Mouse (Mus musculus) neutrophil, adult 5-6 weeks (primary cell): ENCODE measurements around the gene Sun3. TPM values are rescaled to one million over a fixed set of nuclear protein-coding genes. Genes with fewer than 3 reads are reported as not detected.

Experiments used
- ATAC-seq: fragments of 151-379, 151-347 bp; 2 replicates; pipeline ENCODE4 v1.8.0; 2017; ENCODE audit warnings: mild to moderate bottlenecking, moderate TSS enrichment; ENCODE audit not compliant: insufficient number of reproducible peaks, poor library complexity, low FRiP score, severe bottlenecking; ENCODE audit errors: extremely low read depth
- total RNA-seq: library from RNA; stranded (forward); fragments of 200-1000 nt; gene quantifications from 2 replicates; pipeline ENCODE4 v1.2.3, GENCODE M21; 2017

The Sun3 gene
- not detected in 2 replicates for total RNA-seq

DNA sequence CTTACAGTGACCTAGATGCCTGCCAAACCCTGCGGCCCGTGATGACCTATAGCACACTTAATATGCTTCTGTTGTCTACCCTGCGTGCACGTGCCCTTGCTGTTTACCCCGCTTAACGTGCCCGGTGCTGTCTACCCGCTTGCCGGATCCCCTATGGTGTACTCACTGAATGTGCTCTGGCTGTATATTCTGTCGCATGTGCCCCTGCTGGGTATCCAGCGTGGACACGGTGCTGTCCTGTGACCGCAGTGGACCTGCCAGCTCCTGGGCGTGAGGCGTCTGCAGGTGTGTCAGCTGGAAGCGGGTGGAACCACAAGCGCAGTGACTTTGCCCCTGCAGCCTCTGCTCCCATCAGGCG, at the start of gene Sun3:
TSS of gene Sun3 (minus strand) at position 289 of the 358 bp plus-strand sequence.
- ATAC-seq = no peak

DNA sequence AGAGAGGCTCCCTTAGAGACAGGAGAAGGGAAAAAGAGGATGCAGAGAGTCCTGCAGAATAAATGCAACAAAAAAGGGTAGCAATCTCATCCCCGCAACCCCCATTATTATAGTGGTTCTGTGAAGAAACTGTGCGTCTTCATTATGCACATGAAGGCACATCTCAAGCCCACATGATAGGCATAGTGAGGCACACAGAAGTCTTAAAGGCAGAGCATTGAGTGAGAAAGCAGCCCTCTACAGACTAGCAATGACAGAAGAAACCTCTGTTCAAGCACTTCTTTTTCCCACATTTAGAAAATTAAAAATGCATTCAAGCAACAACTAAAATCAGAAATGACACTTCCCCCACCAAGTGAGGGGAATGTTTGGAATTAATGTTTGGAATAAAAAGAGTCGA, 27.7 kb upstream of the Sun3 start:
- ATAC-seq = no peak

DNA sequence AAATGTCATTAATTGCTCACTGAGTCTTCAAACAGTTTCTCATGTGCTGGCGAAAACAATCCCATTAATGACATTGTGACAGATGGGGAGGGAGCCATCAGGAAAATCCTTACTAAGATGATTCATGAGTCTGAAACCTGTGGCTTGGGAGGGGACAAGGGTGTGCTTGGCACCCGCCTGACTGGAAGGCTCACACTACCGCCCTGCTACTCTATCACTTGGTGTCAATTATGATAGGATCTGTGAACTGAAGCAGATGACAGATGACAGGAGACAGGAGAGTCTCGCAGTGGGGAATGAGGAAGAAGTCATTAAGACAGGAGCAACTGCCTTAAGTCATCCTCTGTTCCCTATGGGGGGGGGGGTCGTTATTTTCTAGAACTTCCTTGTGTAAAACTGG, 11.7 kb upstream of the Sun3 start:
- no peak for ATAC-seq

DNA sequence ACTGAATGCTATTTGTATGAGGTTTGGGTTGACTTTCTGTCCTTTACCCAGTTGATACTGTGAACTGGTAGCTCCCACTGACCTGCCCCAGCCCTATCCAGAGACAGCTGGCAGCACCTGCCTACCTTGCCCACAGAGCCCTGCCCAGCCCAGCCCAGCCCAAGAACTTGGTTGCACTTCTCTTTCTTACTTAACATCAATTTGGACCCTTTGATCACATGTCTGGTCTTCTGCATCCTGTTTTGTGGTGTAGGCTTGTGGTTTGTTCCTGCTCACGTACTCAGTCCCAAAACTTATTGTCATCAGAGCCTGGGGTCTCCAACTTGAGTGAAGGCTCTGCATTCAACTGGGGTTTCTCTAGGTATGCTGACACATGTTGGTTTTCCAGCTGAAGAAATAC, 11.2 kb upstream of the Sun3 start:
- peak; percentile 41; the same call in 1 of the 2 replicates for ATAC-seq

DNA sequence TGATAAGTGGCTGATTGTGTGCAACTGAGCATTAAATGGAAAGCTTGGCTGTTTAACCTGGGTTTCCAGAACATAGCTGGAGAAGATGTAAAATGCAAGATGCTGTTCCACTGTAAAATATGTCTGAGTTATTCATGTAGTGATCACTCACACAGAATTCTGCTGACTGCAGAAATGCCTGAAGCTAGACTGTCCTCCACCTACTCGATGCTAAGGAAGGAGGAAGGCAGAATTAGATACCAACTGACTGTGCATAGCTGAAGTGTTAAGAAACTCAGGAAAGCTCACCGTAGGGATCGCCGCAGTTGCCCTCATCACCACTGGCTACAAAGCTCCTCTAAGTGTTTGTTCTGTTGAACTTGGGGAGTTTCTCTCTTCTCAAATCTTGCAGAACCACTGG, 8.9 kb upstream of the Sun3 start:
- no peak for ATAC-seq

DNA sequence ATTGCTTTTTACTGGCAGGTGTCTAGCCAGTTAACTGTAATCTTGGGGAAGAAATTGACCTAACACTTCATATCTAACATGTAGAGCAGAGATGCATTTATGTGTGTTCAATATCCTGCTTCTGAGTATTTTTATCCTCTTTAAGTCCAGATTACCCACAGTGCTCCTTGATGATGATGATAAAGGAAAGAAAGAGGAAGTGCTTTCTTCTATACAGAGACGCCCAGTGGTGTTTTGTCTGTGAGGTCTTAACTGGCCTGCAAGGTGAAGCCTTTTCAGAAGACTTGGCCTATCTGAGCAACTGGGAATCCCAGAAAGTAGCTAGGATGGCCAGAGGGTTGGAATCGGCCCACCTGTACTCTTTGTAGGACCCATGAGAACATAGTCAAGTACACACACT, 8.1 kb upstream of the Sun3 start:
- ATAC-seq = no peak

DNA sequence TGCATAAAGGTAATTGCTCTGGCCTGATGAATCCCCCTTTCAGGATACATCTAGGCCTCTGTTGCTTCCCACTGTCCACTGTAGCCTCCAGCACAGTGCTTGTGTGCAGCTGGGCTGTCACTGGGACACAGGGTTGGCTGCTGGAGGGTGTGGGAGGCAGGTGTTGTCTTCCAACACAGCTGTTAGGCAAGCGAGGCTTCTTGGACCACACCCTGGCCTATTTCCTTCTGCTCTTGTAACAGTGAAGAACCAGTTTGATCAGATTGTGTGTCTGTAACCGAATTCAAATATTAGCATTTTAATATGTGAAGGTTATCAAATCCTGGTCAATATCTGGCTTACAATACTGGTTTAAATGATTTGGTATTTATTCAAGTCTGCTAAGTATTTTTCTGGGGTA, 3.1 kb upstream of the Sun3 start:
- ATAC-seq = no peak

DNA sequence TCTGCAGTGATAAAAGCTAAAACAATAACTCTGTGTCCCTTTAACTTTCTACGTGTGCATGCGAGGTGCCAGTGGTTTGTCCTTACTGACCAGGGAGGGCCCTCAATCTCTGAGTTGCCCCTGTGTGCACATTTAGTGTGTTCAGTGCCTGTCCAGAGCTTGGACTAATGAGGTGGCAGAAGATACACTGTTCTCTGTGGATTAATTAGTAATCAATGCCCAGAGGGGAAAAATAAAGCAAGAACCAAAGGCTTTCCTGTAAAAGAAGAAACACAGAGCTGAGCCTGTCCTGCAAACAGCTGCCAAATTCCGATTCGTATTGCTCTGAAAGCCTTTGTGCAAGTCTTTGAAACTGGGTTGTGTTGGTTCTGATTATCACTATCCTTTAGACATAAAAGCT, 1.4 kb upstream of the Sun3 start:
- no peak for ATAC-seq

DNA sequence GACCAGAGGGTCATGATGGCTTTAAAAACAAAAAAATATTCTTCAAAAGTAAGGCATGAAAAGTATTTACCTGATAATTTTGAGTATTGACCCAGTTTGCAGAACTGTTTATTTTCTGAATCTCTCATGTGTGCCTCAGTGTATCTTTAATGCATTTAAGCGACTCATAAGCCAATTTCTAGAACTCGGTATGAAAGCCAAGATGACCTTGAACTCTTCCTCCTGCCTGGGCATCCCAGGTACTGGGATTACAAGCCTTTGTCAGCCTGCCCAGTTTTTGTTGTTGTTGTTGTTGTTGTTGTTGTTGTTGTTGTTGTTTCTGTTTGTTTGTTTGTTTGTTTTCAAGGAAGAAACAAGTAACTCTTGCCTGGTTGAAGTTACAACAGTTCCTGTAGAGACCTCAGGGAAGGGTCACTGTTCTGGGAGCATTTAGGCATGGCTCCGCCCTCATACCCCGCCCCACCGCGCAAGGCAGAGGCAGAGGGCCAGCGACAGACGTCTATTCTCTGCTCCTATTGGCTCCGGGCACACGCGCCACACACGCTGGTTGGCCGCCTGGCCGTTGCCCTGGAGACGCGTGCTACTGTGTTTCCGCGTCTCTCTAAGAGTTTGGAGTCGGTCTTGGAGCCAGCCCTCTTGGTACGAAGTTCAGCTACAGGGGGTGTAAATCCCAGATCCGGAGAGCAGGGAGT, 634 bp downstream of the Sun3 start, which contains the start of gene Gm11992:
TSS of gene Gm11992 (plus strand) at position 584 of the 692 bp plus-strand sequence.
- ATAC-seq = 0 out of 2 replicates have a peak, but pooled peaks have one; percentile 39

DNA sequence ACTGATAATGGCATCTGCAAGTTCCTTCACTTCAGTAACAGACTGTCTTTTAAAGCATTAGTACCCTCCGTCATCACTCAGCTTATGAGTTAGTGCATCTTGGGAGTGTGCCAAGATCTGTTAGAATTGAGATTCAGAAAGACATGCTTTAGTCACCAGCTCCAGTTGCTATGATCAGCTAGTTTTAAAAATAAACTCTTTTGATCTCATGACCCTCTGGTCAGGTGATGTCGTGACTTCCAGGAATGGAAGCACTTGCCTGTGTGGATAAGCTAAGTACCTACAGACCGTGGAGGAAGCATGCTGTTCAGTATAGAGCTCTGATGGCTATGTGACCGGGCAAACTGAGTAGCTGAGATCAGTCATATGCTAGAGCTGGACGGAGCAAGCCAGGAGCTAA, 1.7 kb downstream of the Sun3 start:
- no peak for ATAC-seq

DNA sequence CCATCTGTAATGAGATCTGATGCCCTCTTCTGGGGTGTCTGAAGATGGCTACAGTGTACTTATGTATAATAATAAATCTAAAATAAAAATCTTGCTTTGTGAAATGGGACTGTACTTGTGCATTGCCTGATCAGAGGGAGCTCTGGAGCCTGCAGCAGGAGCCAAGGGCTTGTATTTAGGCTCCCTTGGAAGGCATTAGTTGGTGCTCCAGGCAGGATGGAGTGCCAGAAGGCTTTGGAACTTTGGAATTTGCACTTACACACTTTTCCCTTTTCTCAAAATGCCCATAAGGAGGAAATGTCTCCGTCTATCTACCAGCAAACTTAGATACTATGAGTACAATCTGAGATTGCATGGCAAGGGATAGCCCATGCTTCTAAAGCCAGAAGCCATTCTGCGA, 2.2 kb downstream of the Sun3 start:
- ATAC-seq = no peak

DNA sequence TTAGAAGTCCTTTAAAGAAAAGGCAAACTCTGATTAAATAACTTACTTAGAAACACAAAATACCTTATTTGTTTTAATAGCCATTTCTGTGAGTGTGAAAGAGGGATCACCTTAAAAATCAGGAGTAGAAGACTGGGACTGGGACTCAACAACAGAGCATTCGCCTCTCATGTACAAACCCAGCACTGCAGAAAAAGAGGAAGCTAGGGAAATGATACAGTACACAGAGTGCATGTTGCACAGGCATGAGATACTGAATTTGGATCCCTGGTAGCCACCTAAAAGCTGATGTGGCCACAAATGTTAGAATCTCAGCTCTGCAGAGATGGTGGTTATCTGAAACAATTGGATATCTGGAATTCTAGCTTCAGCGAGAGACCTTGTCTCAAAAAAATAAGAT, 17.3 kb downstream of the Sun3 start:
- ATAC-seq = no peak

DNA sequence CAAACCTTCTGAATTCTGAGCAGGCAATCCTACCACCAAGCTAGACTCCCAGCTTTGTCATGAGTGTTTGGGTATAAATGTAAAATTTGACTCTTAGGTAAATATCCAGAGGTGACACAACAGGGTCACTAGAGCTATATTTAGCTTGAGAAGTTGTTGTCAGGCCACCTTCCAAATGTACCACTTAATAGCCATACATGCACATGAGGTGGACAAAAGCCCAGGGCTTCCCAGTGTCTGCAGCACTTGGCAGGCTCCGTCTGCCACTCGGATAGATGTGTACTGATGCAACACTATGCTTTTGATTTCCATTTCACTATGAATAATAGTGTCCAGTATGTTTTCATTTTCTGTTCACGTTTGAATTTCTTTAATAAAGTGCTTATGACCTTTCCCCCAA, 23.6 kb downstream of the Sun3 start:
- ATAC-seq = no peak

DNA sequence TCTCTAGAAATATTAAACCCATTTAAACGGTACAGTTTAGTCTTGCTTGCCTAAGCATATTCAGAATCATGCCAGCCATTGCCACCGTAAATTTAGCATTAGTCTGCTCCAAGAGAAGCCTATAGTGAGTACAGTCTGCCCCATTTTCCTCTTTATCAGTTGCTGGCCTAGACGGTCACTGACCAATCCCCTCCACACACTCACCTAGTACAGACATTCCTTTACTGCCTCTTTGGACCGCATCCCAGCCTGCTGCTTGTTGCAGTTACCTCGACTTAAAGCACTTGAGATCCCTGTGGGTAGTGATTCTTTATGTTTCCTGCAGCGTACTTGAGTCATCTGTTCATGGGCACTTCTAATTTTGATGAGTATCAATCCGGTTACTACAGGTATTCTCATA, 24.0 kb downstream of the Sun3 start:
- no peak for ATAC-seq

DNA sequence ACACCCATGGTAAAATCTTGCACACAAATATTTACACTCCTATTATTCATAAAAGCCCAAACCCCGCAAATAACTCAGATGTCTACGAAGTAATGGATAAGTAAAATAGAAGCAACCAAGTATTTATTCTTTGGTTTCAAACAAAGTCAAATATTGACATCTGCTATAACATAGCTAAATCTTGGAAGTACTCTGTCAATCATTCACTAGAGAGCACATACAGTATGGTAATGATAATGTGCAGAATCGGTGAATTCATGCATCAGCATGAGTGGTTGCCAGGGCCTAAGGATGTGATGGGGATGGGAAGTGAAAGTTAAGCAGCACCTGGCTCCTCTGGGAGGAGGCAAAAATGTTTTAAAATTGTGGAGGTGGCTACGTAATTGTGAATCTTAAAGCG, 28.6 kb downstream of the Sun3 start:
- ATAC-seq = no peak

DNA sequence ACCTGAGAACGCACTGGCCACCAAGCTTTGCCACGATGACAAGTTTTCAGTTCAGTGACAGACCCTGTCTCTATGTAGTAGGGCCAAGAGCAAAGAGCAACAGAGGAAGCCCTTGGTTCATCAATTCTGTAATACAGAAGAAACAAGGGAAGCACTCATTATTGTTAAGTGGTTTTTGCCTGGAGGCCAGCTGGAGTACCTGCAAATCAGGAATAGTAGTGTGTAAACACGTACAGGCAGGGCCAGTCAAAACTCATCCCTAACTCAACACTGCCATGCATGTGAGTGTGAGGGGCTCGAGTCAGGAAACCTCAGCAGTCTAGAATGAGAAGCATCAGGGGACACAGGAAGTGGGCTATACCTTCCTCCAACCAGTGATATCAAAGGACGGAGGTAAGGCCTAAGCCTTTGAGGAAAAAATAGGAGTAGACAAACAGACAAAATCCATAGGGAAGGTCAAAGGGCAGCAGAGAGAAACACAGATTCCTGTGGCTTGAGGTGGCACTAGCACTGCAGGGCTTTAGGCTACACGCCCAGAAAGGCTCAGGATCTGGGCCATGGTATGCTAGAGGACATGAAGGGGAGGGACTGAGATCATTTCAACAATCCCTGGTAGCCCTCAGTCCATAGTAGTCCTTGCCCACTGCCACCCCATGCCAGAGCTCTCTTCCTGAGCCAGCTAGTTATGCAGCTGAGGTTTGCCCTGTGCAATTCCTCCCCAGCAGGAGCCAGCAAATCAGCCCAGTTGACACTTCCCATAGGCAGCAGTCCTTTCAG, 30.1 kb downstream of the Sun3 start:
- no peak for ATAC-seq

DNA sequence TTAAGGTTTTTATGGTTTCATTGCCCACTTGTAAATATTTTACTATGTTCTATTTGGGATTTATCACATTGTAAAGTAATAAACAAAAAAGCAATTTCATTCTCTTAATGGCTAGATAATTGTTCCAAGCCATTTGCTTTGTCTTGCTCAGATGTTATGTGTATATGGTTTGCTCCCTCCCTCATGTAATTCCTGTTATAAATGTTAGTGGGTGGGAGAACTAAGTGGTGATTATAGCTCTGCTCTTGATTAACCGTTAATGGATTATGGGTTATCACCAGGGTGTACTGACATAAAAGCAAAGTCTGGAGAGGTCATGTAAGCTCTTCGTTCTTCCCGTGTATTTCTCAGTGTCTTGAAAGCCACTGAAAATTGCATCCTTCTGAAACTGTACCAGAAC, 34.1 kb downstream of the Sun3 start:
- ATAC-seq = no peak

DNA sequence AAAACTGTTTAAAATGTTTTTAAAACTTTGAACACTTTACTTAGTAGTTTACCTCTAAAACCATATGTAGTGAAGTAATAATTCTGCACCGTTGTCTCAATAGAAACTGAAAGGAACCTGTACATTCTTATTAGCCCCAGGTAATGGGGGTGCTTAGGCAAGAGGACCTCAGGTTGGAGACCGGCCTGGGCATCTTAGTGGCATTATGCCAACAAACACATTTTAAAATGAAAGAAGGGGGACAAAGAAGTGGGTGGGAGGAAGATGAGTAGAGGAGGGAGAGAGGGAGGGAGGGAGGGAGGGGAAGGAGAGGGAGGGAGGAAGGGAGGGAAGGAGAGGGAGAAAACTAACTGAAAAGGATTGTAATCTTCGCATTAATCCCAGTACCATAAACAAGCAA, 37.4 kb downstream of the Sun3 start:
- no peak for ATAC-seq

DNA sequence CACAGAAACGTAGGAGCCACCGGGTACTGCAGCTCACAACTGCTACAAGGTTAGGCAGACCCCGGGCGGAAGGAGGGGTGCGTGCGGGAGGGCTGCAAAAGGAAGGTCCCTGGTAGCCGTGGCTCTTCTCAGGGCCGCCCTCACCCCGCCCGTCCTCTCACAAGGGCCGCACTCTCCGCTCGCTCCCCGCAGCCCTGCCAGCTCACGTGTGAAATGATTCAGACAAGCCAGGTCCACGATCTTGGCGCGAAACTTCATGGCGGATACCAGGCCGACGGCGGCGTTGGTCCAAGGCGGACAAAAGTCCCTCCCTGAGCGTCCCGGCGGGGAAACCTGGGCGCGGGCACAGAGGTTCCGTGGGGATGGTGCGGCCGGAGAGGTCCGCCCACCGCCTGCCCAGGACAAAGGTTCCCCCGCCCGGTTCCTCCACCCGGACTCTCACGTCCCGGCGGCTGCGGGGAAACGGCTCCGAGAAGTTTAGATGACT, 37.9 kb downstream of the Sun3 start, which contains the start of gene Hus1:
TSS of gene Hus1 (minus strand) at position 339 of the 487 bp plus-strand sequence.
- peak; percentile 87 for ATAC-seq

DNA sequence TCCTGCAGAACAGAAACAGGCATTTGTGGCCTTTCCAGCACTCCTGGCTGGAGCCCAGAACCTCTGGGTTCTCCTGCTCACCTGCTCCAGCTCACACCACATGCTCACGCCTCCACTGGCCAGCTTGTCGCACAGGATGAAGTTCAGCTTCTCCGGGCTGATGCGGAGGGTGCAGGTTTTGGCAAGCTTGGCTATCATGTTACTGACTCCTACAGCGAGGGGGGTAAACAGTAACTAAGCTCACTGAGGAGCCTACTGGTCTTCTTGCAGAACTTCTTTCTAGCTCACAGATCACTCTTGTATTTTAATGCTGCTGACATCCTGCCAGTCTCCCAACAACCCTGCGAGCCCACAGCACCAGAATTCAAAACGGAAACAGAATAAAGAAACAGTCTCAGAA, 38.4 kb downstream of the Sun3 start:
- ATAC-seq = peak; percentile 18; the same call in 1 of the 2 replicates
